Mouse (Mus musculus) heart, postnatal 0 days (tissue): ENCODE measurements at regions not wholly inside any gene's neighbourhood (a gene's known extent, or its start where the extent isn't known, plus 50 kb on each side); places are given as distances from the start of the nearest gene placed in this dataset.

Experiments used
- CTCF ChIP-seq: IDR thresholded peaks from 2 replicates; pipeline ENCODE4 v1.5.1; 2016; ENCODE audit warnings: antibody characterized with exemption, control low read depth, low read depth
- EP300 ChIP-seq: IDR thresholded peaks from 2 replicates; pipeline ENCODE4 v1.6.1; 2016; ENCODE audit warnings: antibody characterized with exemption, low read depth

DNA sequence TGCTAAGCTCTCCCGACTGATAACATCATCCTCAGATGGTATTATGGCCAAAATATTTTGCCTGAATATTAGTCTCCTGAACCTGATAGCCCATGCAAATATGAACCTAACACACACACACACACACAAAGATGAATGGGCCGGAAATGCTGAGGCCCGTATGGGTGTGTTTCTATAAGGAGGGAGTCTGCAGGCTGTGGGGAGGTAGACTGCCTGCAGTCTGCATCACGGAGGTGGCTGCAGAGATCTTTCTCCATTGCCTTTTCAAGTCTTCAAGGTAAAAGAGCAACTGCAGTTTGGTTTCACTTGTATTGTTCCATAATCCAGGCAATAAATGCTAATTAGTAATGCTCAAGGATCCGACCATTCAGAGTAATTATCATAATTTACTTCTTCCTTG, 424.3 kb upstream of the Ubash3b start:
- no peak for TF ChIP-seq EP300
- no peak for TF ChIP-seq CTCF
